Mouse (Mus musculus) forebrain, embryonic 11.5 days (tissue): ENCODE data around the gene Cmtm5. TPM values are rescaled to one million over a fixed set of nuclear protein-coding genes. Genes with fewer than 3 reads are reported as not detected.
"Not testable (repeated sequence)": the region's sequence is repeated elsewhere in the genome, so short reads cannot be mapped to it uniquely, and the experiment has no call there.

Experiments used
- ATAC-seq: fragments of 200-750 bp; cut with Nextera tagmentation; replicated peaks from 2 replicates; pipeline ENCODE4 v1.8.0; 2017; ENCODE audit warnings: moderate TSS enrichment; ENCODE audit not compliant: low FRiP score
- DNase-seq: peaks from one replicate; pipeline ENCODE4 v3.0.0-alpha.2; 2017; ENCODE audit warnings: low spot score
- H3K27ac ChIP-seq: fragments of 300-500 bp; sonication (generic); 2 replicates; pipeline ENCODE4 v1.5.1; 2014; ENCODE audit warnings: low read depth, low read length
- H3K27me3 ChIP-seq: fragments of 300-500 bp; sonication (generic); 2 replicates; pipeline ENCODE4 v1.6.1; 2014; ENCODE audit warnings: mild to moderate bottlenecking, low read length, mixed read lengths; ENCODE audit not compliant: control insufficient read depth, insufficient read depth
- H3K36me3 ChIP-seq: fragments of 300-500 bp; sonication (generic); 2 replicates; pipeline ENCODE4 v1.6.1; 2014; ENCODE audit warnings: mild to moderate bottlenecking, low read length, moderate library complexity, mixed read lengths; ENCODE audit not compliant: control insufficient read depth, insufficient read depth
- H3K4me1 ChIP-seq: fragments of 300-500 bp; sonication (generic); replicated peaks from 2 replicates; pipeline ENCODE4 v1.6.1; 2014; ENCODE audit warnings: low read length, mixed read lengths; ENCODE audit not compliant: control insufficient read depth, insufficient read depth
- H3K4me2 ChIP-seq: fragments of 300-500 bp; sonication (generic); 2 replicates; pipeline ENCODE4 v1.6.1; 2014; ENCODE audit warnings: low read depth, mild to moderate bottlenecking, low read length, moderate library complexity, mixed read lengths; ENCODE audit not compliant: severe bottlenecking
- H3K4me3 ChIP-seq: fragments of 300-500 bp; sonication (generic); 2 replicates; pipeline ENCODE4 v1.5.1; 2014; ENCODE audit warnings: low read depth, low read length
- H3K9ac ChIP-seq: fragments of 300-500 bp; sonication (generic); 2 replicates; pipeline ENCODE4 v1.6.1; 2014; ENCODE audit warnings: low read length
- H3K9me3 ChIP-seq: fragments of 300-500 bp; sonication (generic); 2 replicates; pipeline ENCODE4 v1.6.1; 2016; ENCODE audit warnings: low read length, mixed read lengths; ENCODE audit not compliant: control insufficient read depth
- WGBS: fragments of 180-500 bp; shearing (Covaris S2); extraction: QIAGEN DNeasy Blood & Tissue Kit; methylation state at CpG from one replicate; pipeline ENCODE4 v1.1.7; 2014; 5-methylcytosine and 5-hydroxymethylcytosine counted together
- polyA plus RNA-seq: library from polyadenylated mRNA; unstranded; fragments of >200 nt; fragmentation: Nextera tagmentation; extraction: Ambion mirVana; gene quantifications from 2 replicates; pipeline ENCODE4 v1.2.1, GENCODE M21; 2014

Gene Cmtm5
- polyA plus RNA-seq, 1 experiment from 2014 or later = 0.69 TPM

GRCm38 (mm10) chr14:54940176-54940530, 4.1 kb downstream of the Cmtm5 start:
- Histone ChIP-seq H3K4me1 (no peaks in the 10 kb centered on the region), H3K9ac (no peak overlapping the region), H3K27me3 (no peaks in the 10 kb centered on the region), H3K27ac (no peak overlapping the region), H3K36me3 (no peaks in the 10 kb centered on the region), H3K9me3 (no peaks in the 10 kb centered on the region), H3K4me2 (no peak overlapping the region), H3K4me3 (no peak overlapping the region)
- DNase-seq = no peak
- 91% methylated on average over 3 of the region's 3 CpGs for WGBS
- ATAC-seq = no peak

- Histone ChIP-seq H3K27me3 (no peaks in the 10 kb centered on the region), H3K4me2 (no peak overlapping the region), H3K9ac (no peak overlapping the region), H3K36me3 (no peaks in the 10 kb centered on the region), H3K4me1 (no peaks in the 10 kb centered on the region), H3K27ac (no peak overlapping the region), H3K9me3 (no peaks in the 10 kb centered on the region), H3K4me3 (no peak overlapping the region)
- DNase-seq = no peak
- no peak for ATAC-seq
- WGBS = 71% methylated on average over 13 of the region's 13 CpGs
Measured at GRCm38 (mm10) chr14:54941024-54941978, 5.2 kb downstream of the Cmtm5 start.

- no peaks in the 10 kb centered on the region for H3K36me3 ChIP-seq
- ATAC-seq (no peak), DNase-seq (no peak)
- no peaks in the 10 kb centered on the region for H3K9me3 ChIP-seq
- no peak overlapping the region for H3K27ac ChIP-seq
- H3K4me1 ChIP-seq = no peaks in the 10 kb centered on the region
- H3K27me3 ChIP-seq = no peaks in the 10 kb centered on the region
- H3K4me2 ChIP-seq = no peak overlapping the region
- H3K9ac ChIP-seq = no peak overlapping the region
- H3K4me3 ChIP-seq = no peak overlapping the region
- 90% methylated on average over 8 of the region's 8 CpGs for WGBS
Measured at GRCm38 (mm10) chr14:54942479-54942878, 6.4 kb downstream of the Cmtm5 start.

DNA sequence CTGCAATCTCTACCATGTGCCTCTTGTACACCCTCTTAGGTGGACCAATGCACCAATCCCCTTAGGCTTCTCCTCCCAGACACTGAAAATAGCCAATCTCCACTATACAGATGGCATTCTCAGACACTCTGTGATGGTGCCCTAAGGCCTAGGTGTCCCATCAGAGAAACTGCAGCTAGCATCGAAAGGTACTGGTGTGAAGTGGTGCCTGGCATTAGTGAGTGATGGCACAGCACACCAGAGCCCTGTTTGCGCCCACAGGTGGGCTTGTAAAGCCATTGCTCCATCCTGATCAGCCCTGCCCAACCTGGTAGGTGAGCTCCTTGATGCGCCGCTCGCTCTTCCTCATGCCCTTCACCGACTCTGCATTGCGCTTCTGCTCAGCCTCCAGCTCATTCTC, 7.9 kb downstream of the Cmtm5 start:
- 94% methylated on average over 7 of the region's 7 CpGs for WGBS
- DNase-seq (no peak), ATAC-seq (no peak)
- H3K4me3 ChIP-seq = no peak overlapping the region
- no peak overlapping the region for H3K27ac ChIP-seq
- no peak overlapping the region for H3K4me2 ChIP-seq
- H3K4me1 ChIP-seq = no peaks in the 10 kb centered on the region
- H3K9me3 ChIP-seq = no peaks in the 10 kb centered on the region
- no peak overlapping the region for H3K9ac ChIP-seq
- no peaks in the 10 kb centered on the region for H3K27me3 ChIP-seq
- no peaks in the 10 kb centered on the region for H3K36me3 ChIP-seq

DNA sequence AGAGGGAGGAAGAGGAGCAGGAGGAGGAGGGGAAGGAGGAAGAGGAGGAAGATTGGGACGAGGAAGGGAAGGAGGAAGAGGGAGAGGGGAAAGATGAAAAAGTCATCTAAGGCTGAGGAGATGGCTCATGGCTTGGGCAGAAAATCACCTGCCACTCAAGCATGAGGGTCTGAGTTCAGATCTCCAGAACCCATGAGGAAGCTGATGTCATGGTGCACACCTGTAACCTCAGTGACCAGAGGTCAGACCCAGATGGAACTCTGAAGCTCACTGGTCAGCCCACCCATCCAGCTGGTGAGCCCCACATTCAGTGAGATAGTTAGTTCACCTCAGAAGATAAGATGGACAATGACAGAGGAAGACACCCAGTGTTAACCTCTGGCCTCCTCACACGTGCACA, 8.9 kb downstream of the Cmtm5 start:
- Histone ChIP-seq H3K9ac (no peak overlapping the region), H3K27ac (no peak overlapping the region), H3K36me3 (no peaks in the 10 kb centered on the region), H3K4me1 (no peaks in the 10 kb centered on the region), H3K4me3 (no peak overlapping the region), H3K27me3 (no peaks in the 10 kb centered on the region), H3K4me2 (no peak overlapping the region), H3K9me3 (no peaks in the 10 kb centered on the region)
- 68% methylated on average over 2 of the region's 2 CpGs for WGBS
- ATAC-seq (no peak), DNase-seq (no peak)

- Histone ChIP-seq H3K36me3 (no peaks in the 10 kb centered on the region), H3K9ac (no peak overlapping the region), H3K4me2 (no peak overlapping the region), H3K27ac (no peak overlapping the region), H3K4me3 (no peak overlapping the region), H3K27me3 (no peaks in the 10 kb centered on the region), H3K4me1 (no peaks in the 10 kb centered on the region), H3K9me3 (no peaks in the 10 kb centered on the region)
- ATAC-seq = no peak
- 85% methylated on average over 19 of the region's 19 CpGs for WGBS
- no peak for DNase-seq
Measured at GRCm38 (mm10) chr14:54945975-54946704, 10.1 kb downstream of the Cmtm5 start.

- not testable (repeated sequence) for ATAC-seq, H3K27ac ChIP-seq, H3K9ac ChIP-seq, H3K27me3 ChIP-seq, H3K4me1 ChIP-seq, H3K4me3 ChIP-seq, H3K4me2 ChIP-seq, DNase-seq, H3K36me3 ChIP-seq, H3K9me3 ChIP-seq
- WGBS = 86% methylated on average over 8 of the region's 11 CpGs
Measured at GRCm38 (mm10) chr14:54947008-54947407, 10.9 kb downstream of the Cmtm5 start.

DNA sequence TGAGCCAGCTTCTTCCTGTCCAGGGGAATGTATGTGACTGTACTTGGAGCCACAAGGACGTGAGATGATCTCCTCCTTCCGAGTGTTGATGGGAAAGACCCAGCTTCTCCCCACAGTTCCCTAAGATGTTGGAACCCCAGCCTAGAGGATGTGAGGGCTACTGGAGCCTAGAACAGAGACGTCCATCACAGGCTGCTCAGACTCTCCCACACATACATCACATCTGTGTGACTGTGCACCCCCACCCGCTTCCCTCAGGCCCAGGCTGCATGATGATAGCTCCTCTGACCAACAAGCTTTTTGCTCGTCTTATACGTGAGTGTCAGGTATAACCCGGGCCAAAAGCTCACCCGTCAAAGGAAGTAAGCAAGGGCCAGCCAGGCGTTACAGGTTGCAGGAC, 12.7 kb downstream of the Cmtm5 start:
- Histone ChIP-seq H3K27me3 (no peaks in the 10 kb centered on the region), H3K4me2 (no peak overlapping the region), H3K9me3 (no peaks in the 10 kb centered on the region), H3K27ac (no peak overlapping the region), H3K9ac (no peak overlapping the region), H3K4me3 (no peak overlapping the region), H3K4me1 (no peaks in the 10 kb centered on the region), H3K36me3 (no peaks in the 10 kb centered on the region)
- no peak for ATAC-seq
- WGBS = 87% methylated on average over 9 of the region's 9 CpGs
- no peak for DNase-seq
